Mouse (Mus musculus) small intestine, adult 2 months (tissue): ENCODE data around the gene Cyren.

Source experiments
- CTCF ChIP-seq: fragments of 200-500 bp; IDR thresholded peaks from 2 replicates; pipeline ENCODE4 v1.5.1; 2012; ENCODE audit warnings: low read depth, mild to moderate bottlenecking, control low read depth, inconsistent platforms, low read length, moderate library complexity, mixed read lengths; ENCODE audit not compliant: insufficient replicate concordance, insufficient read length; ENCODE audit errors: extremely low read depth
- POLR2A ChIP-seq: fragments of 200-500 bp; IDR thresholded peaks from 2 replicates; pipeline ENCODE4 v1.6.1; 2012; ENCODE audit warnings: low read depth, mild to moderate bottlenecking, control low read depth, inconsistent platforms, low read length, moderate library complexity

DNA sequence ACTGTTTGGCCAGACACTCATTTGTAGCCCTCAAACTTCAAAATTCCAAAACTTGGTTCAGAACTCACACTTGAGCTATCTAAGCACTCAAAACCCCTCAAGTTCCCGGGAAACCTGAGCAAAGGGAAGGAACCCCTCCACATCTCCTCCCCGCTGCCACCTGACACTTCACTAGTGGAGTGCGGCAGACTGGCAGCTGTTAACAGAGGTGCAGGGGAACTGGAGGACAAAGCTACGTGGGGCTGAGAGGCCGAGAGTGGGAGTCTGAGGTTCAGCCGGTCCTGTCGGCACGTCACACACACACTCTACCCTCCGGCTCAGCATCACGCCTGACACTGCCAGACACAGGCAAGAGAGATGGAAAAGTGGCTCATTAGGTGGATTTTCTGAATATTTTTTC, 26.0 kb upstream of the Cyren start:
- TF ChIP-seq POLR2A: no peak
- TF ChIP-seq CTCF: no peak
